In genomic region chr4:95735967-95736366, GRCm38 (mm10) we compare ENCODE assay signal across 9 mouse cellular contexts.
"Had no signal": no experiment of that assay in that cellular context is flagged by ENCODE, and none has a peak within 500 bp of the region (broad histone marks: within the 10 kb centered on the region; RNA-seq: fewer than 3 reads in every experiment).

No protein-coding gene starts in this region.

- DNase-seq: right cerebral cortex, postnatal 14 days; thymus, adult 2 months; thymus, postnatal 25 days had no signal

- H3K27ac ChIP-seq: hindbrain, embryonic 15.5 days; limb, embryonic 15.5 days; liver, embryonic 12.5 days; midbrain, embryonic 12.5 days; stomach, embryonic 15.5 days had no signal

- H3K4me2 ChIP-seq: hindbrain, embryonic 15.5 days; limb, embryonic 15.5 days; liver, embryonic 12.5 days; midbrain, embryonic 12.5 days; stomach, embryonic 15.5 days had no signal

- H3K9ac ChIP-seq: hindbrain, embryonic 15.5 days; limb, embryonic 15.5 days; liver, embryonic 12.5 days; midbrain, embryonic 12.5 days; stomach, embryonic 15.5 days had no signal

- H3K4me3 ChIP-seq: hindbrain, embryonic 15.5 days; limb, embryonic 15.5 days; liver, embryonic 12.5 days; midbrain, embryonic 12.5 days; stomach, embryonic 15.5 days had no signal

- H3K36me3 ChIP-seq: hindbrain, embryonic 15.5 days; limb, embryonic 15.5 days; liver, embryonic 12.5 days; midbrain, embryonic 12.5 days; stomach, embryonic 15.5 days had no signal

- ATAC-seq: liver, embryonic 12.5 days; midbrain, embryonic 16.5 days had no signal

- H3K9me3 ChIP-seq: hindbrain, embryonic 15.5 days; limb, embryonic 15.5 days; liver, embryonic 12.5 days; midbrain, embryonic 12.5 days; stomach, embryonic 15.5 days had no signal

- H3K27me3 ChIP-seq: hindbrain, embryonic 15.5 days; limb, embryonic 15.5 days; liver, embryonic 12.5 days; midbrain, embryonic 12.5 days; stomach, embryonic 15.5 days had no signal
